Mouse (Mus musculus): ENCODE data around the gene Pdlim3. TPM values are rescaled to one million over a fixed set of nuclear protein-coding genes. Genes with fewer than 3 reads are reported as not detected.

Pdlim3 gene
- polyA plus RNA-seq, 1 experiment from 2014 or later, result 30.9 TPM

DNA sequence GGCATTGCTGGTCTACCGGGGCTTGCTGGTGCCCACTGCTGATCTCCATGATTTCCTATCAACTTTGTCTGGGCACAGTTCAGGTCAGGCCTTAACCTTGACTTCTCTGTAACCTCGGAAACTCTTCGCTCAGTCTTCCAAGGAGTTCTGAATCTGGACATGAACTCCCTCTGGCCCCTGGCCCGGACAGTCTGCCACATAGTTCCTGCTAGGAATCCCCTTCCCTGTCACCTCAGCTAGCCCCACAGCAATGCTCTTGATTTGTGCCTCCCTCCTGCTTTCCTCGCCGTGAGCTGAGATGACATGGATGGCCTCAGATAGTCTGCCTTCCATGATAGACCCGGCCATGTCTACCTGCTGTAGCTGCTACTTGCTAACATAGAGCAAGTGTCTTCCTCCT lies 35.1 kb downstream of the Pdlim3 start:
- no peak for ATAC-seq (ENCODE audit: insufficient read depth)
- peaks cover 3% of the 10 kb centered on the region; the same call in 1 of the 2 replicates for H3K4me1 ChIP-seq (ENCODE audit: insufficient read depth)

GRCm38 (mm10) chr8:45922116-45922515 lies 36.9 kb downstream of the Pdlim3 start:
- WGBS, result 89% methylated on average over 7 of the region's 7 CpGs
- Histone ChIP-seq H3K27ac (ENCODE audit: low read depth) (no peak overlapping the region), H3K4me2 (no peak overlapping the region), H3K9me3 (ENCODE audit: low read depth, low read length) (no peaks in the 10 kb centered on the region), H3K27me3 (ENCODE audit: insufficient read depth, low read length) (no peaks in the 10 kb centered on the region), H3K4me3 (ENCODE audit: low read depth, low read length) (no peak overlapping the region), H3K9ac (no peak overlapping the region), H3K36me3 (ENCODE audit: insufficient read depth) (no peaks in the 10 kb centered on the region), H3K4me1 (ENCODE audit: insufficient read depth) (no peaks in the 10 kb centered on the region)
- DNase-seq (no peak), ATAC-seq (ENCODE audit: insufficient read depth) (no peak)
- no peak for TF ChIP-seq CTCF (IDR thresholded peaks at IDR 0.05; ENCODE audit: low read depth)

More for the DNA sequence above, 35.1 kb downstream of the Pdlim3 start:
- H3K9me3 ChIP-seq (ENCODE audit: low read depth, low read length), result no peaks in the 10 kb centered on the region
- 92% methylated on average over 7 of the region's 7 CpGs for WGBS
- no peak overlapping the region for H3K9ac ChIP-seq
- DNase-seq, result no peak
- H3K4me2 ChIP-seq, result no peak overlapping the region
- no peaks in the 10 kb centered on the region for H3K27me3 ChIP-seq (ENCODE audit: insufficient read depth, low read length)
- no peaks in the 10 kb centered on the region for H3K36me3 ChIP-seq (ENCODE audit: insufficient read depth)
- no peak overlapping the region for H3K4me3 ChIP-seq (ENCODE audit: low read depth, low read length)
- TF ChIP-seq CTCF (IDR thresholded peaks at IDR 0.05; ENCODE audit: low read depth), result no peak
- H3K27ac ChIP-seq (ENCODE audit: low read depth), result no peak overlapping the region

DNA sequence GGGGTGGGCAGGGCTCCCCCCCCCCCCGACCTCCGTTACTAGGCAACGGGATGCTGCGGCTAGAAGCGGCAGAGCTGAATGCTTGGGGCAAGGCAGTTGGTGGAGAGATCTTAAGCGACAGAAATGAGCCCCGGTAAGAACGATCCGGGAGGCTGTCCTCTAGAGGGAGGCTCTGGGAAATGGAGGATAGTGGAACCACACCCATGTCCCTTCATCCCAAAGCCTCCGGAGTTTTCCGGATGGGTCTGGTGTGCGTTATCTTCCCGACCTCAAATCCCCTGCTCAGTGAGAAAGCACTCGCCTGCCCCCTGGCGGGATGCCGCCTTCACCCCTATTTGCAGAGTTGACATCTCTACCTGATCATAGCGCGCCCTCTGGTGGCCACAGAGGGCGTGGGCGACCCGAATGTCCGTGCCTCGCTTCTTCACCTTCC lies 49.3 kb downstream of the Pdlim3 start, which contains the start of gene Ccdc110:
TSS of gene Ccdc110 (plus strand) at position 38 of the 433 bp plus-strand sequence.
- no peaks in the 10 kb centered on the region for H3K36me3 ChIP-seq (ENCODE audit: insufficient read depth)
- peak; percentile 98 for DNase-seq
- no peaks in the 10 kb centered on the region for H3K27me3 ChIP-seq (ENCODE audit: insufficient read depth, low read length)
- H3K27ac ChIP-seq (ENCODE audit: low read depth), result no peak within 1 kb of the TSS
- ATAC-seq (ENCODE audit: insufficient read depth), result peak; percentile 88
- no peak within 1 kb of the TSS for H3K9ac ChIP-seq
- TF ChIP-seq CTCF (IDR thresholded peaks at IDR 0.05; ENCODE audit: low read depth), result peak; percentile 100
- 3% methylated on average over 23 of the region's 23 CpGs for WGBS
- no peaks in the 10 kb centered on the region for H3K4me1 ChIP-seq (ENCODE audit: insufficient read depth)
- H3K4me3 ChIP-seq (ENCODE audit: low read depth, low read length), result peak within 1 kb of the TSS; percentile 21
- no peaks in the 10 kb centered on the region for H3K9me3 ChIP-seq (ENCODE audit: low read depth, low read length)
- H3K4me2 ChIP-seq, result peak within 1 kb of the TSS; percentile 51

DNA sequence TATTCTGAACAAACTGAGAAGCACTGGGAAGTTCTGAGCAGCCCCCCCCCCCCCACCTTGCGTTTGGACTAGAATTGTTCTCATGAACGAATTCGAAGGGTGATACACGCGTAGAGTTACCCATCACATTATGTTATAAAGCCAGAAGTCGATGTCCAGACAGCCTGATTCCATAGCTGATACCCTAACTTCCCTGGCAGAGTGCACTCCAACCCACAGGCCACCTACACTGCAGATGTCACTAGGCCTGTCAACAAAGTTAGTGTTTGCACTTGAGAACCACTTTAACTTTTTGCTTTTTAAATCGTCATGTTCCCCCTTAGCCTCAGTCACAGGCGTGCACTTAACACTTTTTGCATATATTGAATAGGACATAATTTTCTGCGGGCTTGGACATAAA lies 51.7 kb downstream of the Pdlim3 start:
- Histone ChIP-seq H3K36me3 (ENCODE audit: insufficient read depth) (no peaks in the 10 kb centered on the region), H3K27ac (ENCODE audit: low read depth) (no peak overlapping the region), H3K9me3 (ENCODE audit: low read depth, low read length) (no peaks in the 10 kb centered on the region), H3K9ac (no peak overlapping the region), H3K4me3 (ENCODE audit: low read depth, low read length) (no peak overlapping the region), H3K27me3 (ENCODE audit: insufficient read depth, low read length) (no peaks in the 10 kb centered on the region), H3K4me2 (no peak overlapping the region), H3K4me1 (ENCODE audit: insufficient read depth) (no peaks in the 10 kb centered on the region)
- WGBS, result 77% methylated on average over 9 of the region's 9 CpGs
- no peak for DNase-seq
- no peak for TF ChIP-seq CTCF (IDR thresholded peaks at IDR 0.05; ENCODE audit: low read depth)
- ATAC-seq (ENCODE audit: insufficient read depth), result no peak

GRCm38 (mm10) chr8:45946283-45946682 lies 61.0 kb downstream of the Pdlim3 start:
- no peak overlapping the region for H3K4me3 ChIP-seq (ENCODE audit: low read depth, low read length)
- 85% methylated on average over 4 of the region's 4 CpGs for WGBS
- H3K27me3 ChIP-seq (ENCODE audit: insufficient read depth, low read length), result no peaks in the 10 kb centered on the region
- H3K36me3 ChIP-seq (ENCODE audit: insufficient read depth), result no peaks in the 10 kb centered on the region
- no peak overlapping the region for H3K4me2 ChIP-seq
- no peak overlapping the region for H3K9ac ChIP-seq
- TF ChIP-seq CTCF (IDR thresholded peaks at IDR 0.05; ENCODE audit: low read depth), result no peak
- H3K27ac ChIP-seq (ENCODE audit: low read depth), result no peak overlapping the region
- ATAC-seq (ENCODE audit: insufficient read depth) (no peak), DNase-seq (no peak)
- no peaks in the 10 kb centered on the region for H3K4me1 ChIP-seq (ENCODE audit: insufficient read depth)
- no peaks in the 10 kb centered on the region for H3K9me3 ChIP-seq (ENCODE audit: low read depth, low read length)

DNA sequence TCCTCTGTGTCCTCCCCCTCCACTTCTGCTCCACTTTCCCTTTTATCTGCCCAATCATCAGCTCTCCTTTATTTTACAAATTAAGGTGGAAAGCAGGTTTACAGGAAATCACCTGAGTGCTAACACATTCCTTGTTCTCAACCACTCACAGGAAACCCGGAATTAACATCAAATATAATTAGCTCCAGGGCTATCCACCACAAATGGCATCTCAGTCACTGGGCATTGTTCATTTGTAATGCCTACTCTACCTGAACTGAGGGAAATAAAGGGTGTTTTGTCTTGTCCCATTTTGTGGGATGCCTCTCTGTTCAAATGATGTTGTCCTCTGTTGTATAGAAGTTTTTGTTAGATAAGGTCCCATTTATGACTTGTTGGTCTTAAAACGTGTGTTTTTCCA lies 65.4 kb downstream of the Pdlim3 start:
- Histone ChIP-seq H3K4me3 (ENCODE audit: low read depth, low read length) (no peak overlapping the region), H3K27me3 (ENCODE audit: insufficient read depth, low read length) (no peaks in the 10 kb centered on the region), H3K4me1 (ENCODE audit: insufficient read depth) (no peaks in the 10 kb centered on the region), H3K27ac (ENCODE audit: low read depth) (no peak overlapping the region), H3K9me3 (ENCODE audit: low read depth, low read length) (no peaks in the 10 kb centered on the region), H3K4me2 (no peak overlapping the region), H3K36me3 (ENCODE audit: insufficient read depth) (no peaks in the 10 kb centered on the region), H3K9ac (no peak overlapping the region)
- no peak for TF ChIP-seq CTCF (IDR thresholded peaks at IDR 0.05; ENCODE audit: low read depth)
- WGBS, result 55% methylated on average over 2 of the region's 2 CpGs
- DNase-seq, result no peak
- ATAC-seq (ENCODE audit: insufficient read depth), result no peak

Other genes starting within 250 kb of the Pdlim3 start
- not detected in 2 replicates for gene Ccdc110, start 49.2 kb downstream of the Pdlim3 start, polyA plus RNA-seq (2014; fragmentation: Nextera tagmentation; extraction: Ambion mirVana)
- 2.7 and 3.4 TPM in 2 replicates for gene 1700029J07Rik, start 89.8 kb downstream of the Pdlim3 start, polyA plus RNA-seq (2014; fragmentation: Nextera tagmentation; extraction: Ambion mirVana)
- 75.3 and 81.9 TPM in 2 replicates for gene Ufsp2, start 90.1 kb downstream of the Pdlim3 start, polyA plus RNA-seq (2014; fragmentation: Nextera tagmentation; extraction: Ambion mirVana)
- 0.32 and 0.86 TPM in 2 replicates for gene Lrp2bp, start 113.8 kb downstream of the Pdlim3 start, polyA plus RNA-seq (2014; fragmentation: Nextera tagmentation; extraction: Ambion mirVana)
- 19.7 and 21.8 TPM in 2 replicates for gene Ankrd37, start 120.2 kb downstream of the Pdlim3 start, polyA plus RNA-seq (2014; fragmentation: Nextera tagmentation; extraction: Ambion mirVana)

Measured in lung, embryonic 14.5 days (tissue).